Mouse (Mus musculus): ENCODE results near the gene Sell.

DNA sequence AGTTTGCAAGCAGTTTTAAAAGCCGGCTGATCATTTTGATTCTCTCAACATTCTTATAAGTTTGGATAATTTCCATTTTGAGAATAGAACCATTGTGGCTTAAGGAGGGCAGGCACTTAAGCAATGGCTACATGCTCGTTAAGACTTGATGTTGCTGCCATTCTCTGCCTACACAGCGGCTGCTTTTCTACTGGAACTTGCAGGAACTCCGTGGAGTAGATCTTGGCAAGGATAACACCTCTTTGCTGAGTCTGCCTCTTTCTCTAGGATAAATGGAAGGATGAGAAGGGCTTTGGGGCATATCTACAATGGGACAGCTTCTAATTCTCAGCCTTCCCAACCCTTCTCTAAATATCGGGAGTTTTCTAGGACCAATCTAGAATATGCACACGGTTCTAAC, 53.9 kb downstream of the Sell start:
- TF ChIP-seq POLR2A (IDR thresholded peaks at IDR 0.05; ENCODE audit: low read depth, low read length) (no peak), CTCF (IDR thresholded peaks at IDR 0.05; ENCODE audit: extremely low read depth, insufficient read length, insufficient replicate concordance, low read depth, low read length) (no peak)

Measured in small intestine, adult 2 months (tissue).